Mouse (Mus musculus) lung, adult 2 months (tissue): Measurements from ENCODE around the gene Krt80.

Experiments used
- CTCF ChIP-seq: fragments of 200-500 bp; IDR thresholded peaks from 2 replicates; pipeline ENCODE4 v1.5.1; 2011; ENCODE audit warnings: mild to moderate bottlenecking, low read length, control low read depth; ENCODE audit not compliant: insufficient read depth
- POLR2A ChIP-seq: fragments of 200-500 bp; IDR thresholded peaks from 2 replicates; pipeline ENCODE4 v1.6.1; 2011; ENCODE audit warnings: low read depth, mild to moderate bottlenecking, control low read depth, low read length, borderline replicate concordance; ENCODE audit errors: extremely low read depth

DNA sequence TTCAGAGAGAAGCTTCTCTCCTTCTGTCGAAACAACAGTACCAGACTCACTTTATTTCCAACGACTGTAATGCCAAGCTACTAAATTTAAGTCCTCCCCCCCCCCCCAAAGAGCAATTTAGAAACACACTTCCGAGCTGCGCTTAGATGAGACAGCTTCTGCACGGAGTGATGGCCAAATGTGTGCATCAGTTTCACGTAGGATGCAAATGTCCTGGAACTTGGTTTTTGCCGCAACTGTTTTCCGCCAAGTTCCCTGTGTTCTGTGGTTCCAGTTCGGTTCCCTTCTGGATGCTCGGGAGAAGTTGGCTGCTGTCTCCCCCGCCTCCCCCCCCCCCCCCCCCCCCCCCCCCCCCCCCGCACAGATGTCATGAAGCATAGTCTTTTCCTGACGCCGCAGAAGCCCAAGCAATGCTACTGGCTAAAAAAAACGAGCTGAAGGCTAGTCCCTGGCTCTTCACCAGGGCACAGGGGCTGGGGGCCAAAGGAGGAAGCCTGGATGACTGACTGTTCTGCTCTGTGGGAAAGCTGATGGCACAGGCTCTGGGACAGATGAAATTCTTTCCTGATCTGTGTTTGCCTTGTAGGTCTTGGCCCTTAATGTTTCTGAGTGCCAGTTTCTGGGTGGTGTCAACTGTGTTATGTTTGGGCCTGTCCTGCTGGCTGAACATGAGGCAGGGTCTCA lies 58.7 kb downstream of the Krt80 start:
- TF ChIP-seq CTCF, result no peak
- no peak for TF ChIP-seq POLR2A
